Mouse (Mus musculus): ENCODE results near the gene Ceacam9.
"Not testable (repeated sequence)": the region's sequence is repeated elsewhere in the genome, so short reads cannot be mapped to it uniquely, and the experiment has no call there.

GRCm38 (mm10) chr7:16674699-16675098 lies 47.0 kb upstream of the Ceacam9 start:
- TF ChIP-seq POLR2A (IDR thresholded peaks at IDR 0.05; ENCODE audit: borderline replicate concordance, control insufficient read depth, low read depth, low read length); CTCF (IDR thresholded peaks at IDR 0.05; ENCODE audit: control insufficient read depth, insufficient read depth, low read length): not testable (repeated sequence)
